Mouse (Mus musculus): ENCODE data around the gene Lce3a. TPM values are rescaled to one million over a fixed set of nuclear protein-coding genes. Genes with fewer than 3 reads are reported as not detected.
A peak's percentile ranks its signal among the peaks of the same experiment; 100 is the strongest.

Gene Lce3a
- not detected in 2 replicates for polyA plus RNA-seq (2016; fragmentation: Nextera tagmentation; extraction: Ambion mirVana)

DNA sequence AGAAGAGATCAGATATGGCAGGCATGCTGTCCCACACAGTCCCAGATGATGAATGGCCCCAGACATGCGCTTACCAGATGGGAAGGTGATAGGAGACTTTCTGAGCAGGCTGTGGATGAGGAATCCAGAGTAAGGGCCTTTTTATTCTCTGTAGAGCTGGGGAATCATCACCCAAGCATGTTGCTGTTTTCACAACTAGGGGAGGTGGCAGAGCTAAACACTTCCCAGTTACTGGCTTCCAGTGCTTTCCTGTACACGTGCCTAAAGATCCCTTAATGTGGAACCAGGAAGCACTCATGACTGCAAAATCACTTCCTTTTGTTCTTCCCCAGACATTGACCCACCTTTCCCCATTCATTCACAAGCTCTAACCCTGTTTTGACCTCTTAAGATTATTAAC lies at the start of gene Lce3a:
Gene Lce3a (minus strand): TSS at position 101 of the 400 bp plus-strand sequence.
- 85% methylated on average over 2 of the region's 2 CpGs for whole genome bisulfite sequencing
- Histone ChIP-seq H3K27me3 (no peaks in the 10 kb centered on the region), H3K4me3 (replicated peaks) (no peak within 1 kb of the TSS), H3K27ac (no peak within 1 kb of the TSS), H3K4me1 (no peaks in the 10 kb centered on the region), H3K4me2 (no peak within 1 kb of the TSS), H3K36me3 (replicated peaks) (no peaks in the 10 kb centered on the region), H3K9me3 (no peaks in the 10 kb centered on the region), H3K9ac (no peak within 1 kb of the TSS)
- no peak for ATAC-seq (ENCODE audit: low FRiP score)

GRCm38 (mm10) chr3:92966761-92967160 lies 40.7 kb upstream of the Lce3a start, which contains the start of gene Lce3e:
TSS of gene Lce3e (plus strand) at chr3:92967061.
- H3K4me2 ChIP-seq = no peak within 1 kb of the TSS
- no peak within 1 kb of the TSS for H3K27ac ChIP-seq
- no peaks in the 10 kb centered on the region for H3K27me3 ChIP-seq
- H3K36me3 ChIP-seq (replicated peaks) = no peaks in the 10 kb centered on the region
- H3K9ac ChIP-seq = no peak within 1 kb of the TSS
- H3K9me3 ChIP-seq = no peaks in the 10 kb centered on the region
- H3K4me1 ChIP-seq = no peaks in the 10 kb centered on the region
- ATAC-seq (ENCODE audit: low FRiP score) = no peak
- 95% methylated on average over 2 of the region's 2 CpGs for WGBS
- H3K4me3 ChIP-seq (replicated peaks) = no peak within 1 kb of the TSS

DNA sequence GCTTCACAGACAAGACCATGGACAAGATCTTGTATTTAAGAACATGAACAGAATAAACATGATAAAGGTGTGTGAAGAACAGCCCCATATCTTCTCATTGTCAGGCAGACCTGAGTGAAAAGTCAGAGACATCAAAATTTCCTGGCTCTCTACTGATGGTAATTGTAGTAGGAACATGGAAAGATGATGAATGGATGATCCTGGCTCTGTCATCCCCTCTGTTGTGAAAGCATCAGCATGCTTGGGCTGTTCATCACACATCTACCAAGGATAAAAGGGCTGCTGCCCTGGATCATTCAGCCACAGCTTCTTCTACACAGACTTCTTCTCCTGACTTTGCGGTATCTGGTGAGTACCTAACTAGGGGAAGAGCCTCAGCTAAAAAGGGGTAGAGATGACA lies 31.1 kb upstream of the Lce3a start, which contains the start of gene Lce3d:
Gene Lce3d (plus strand): TSS at position 301 of the 400 bp plus-strand sequence.
- no peak within 1 kb of the TSS for H3K4me2 ChIP-seq
- no peaks in the 10 kb centered on the region for H3K27me3 ChIP-seq
- 93% methylated on average over 1 of the region's 1 CpGs for WGBS
- H3K9me3 ChIP-seq = no peaks in the 10 kb centered on the region
- H3K36me3 ChIP-seq (replicated peaks) = no peaks in the 10 kb centered on the region
- H3K27ac ChIP-seq = no peak within 1 kb of the TSS
- H3K4me1 ChIP-seq = no peaks in the 10 kb centered on the region
- no peak within 1 kb of the TSS for H3K4me3 ChIP-seq (replicated peaks)
- no peak within 1 kb of the TSS for H3K9ac ChIP-seq
- no peak for ATAC-seq (ENCODE audit: low FRiP score)

- Histone ChIP-seq H3K9ac (no peak within 1 kb of the TSS), H3K27me3 (no peaks in the 10 kb centered on the region), H3K36me3 (replicated peaks) (no peaks in the 10 kb centered on the region), H3K4me3 (replicated peaks) (no peak within 1 kb of the TSS), H3K9me3 (no peaks in the 10 kb centered on the region), H3K4me1 (no peaks in the 10 kb centered on the region), H3K27ac (no peak within 1 kb of the TSS), H3K4me2 (no peak within 1 kb of the TSS)
- ATAC-seq (ENCODE audit: low FRiP score) = no peak
- WGBS = 96% methylated on average over 1 of the region's 1 CpGs
Observed at GRCm38 (mm10) chr3:92944186-92944585, 18.2 kb upstream of the Lce3a start, which contains the start of gene Lce3c. TSS of gene Lce3c (plus strand) at chr3:92944486.

DNA sequence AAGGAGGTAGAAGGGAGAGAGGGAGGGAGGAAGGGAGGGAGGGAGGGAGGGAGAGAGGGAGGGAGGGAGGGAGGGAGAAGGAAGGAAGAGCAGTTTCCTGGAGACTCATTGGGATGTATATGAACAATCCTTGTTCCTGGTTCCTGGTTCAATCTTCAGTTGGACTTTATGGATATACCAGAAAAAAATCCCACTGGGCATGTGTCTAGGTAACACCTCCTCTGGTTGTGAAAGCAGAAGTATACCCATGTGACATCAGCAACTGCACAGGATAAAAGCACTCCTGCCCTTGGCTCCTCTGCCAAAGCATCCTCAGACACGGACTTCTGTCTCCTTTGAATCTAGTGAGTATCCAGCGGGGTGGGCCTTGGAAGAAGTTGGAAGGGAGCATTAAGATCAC lies 6.6 kb upstream of the Lce3a start, which contains the start of gene Lce3b:
Gene Lce3b (plus strand): TSS at position 301 of the 400 bp plus-strand sequence.
- WGBS = 53% methylated on average over 2 of the region's 2 CpGs
- no peaks in the 10 kb centered on the region for H3K4me1 ChIP-seq
- ATAC-seq (ENCODE audit: low FRiP score) = no peak

GRCm38 (mm10) chr3:92920364-92920763 lies 5.7 kb downstream of the Lce3a start:
- H3K4me3 ChIP-seq (replicated peaks) = no peak overlapping the region
- H3K27ac ChIP-seq = no peak overlapping the region
- ATAC-seq (ENCODE audit: low FRiP score) = no peak

More for the DNA sequence above, 6.6 kb upstream of the Lce3a start, which contains the start of gene Lce3b:
- Histone ChIP-seq H3K4me2 (no peak within 1 kb of the TSS), H3K9me3 (no peaks in the 10 kb centered on the region), H3K27ac (no peak within 1 kb of the TSS), H3K9ac (no peak within 1 kb of the TSS), H3K36me3 (replicated peaks) (no peaks in the 10 kb centered on the region), H3K4me3 (replicated peaks) (no peak within 1 kb of the TSS), H3K27me3 (no peaks in the 10 kb centered on the region)

DNA sequence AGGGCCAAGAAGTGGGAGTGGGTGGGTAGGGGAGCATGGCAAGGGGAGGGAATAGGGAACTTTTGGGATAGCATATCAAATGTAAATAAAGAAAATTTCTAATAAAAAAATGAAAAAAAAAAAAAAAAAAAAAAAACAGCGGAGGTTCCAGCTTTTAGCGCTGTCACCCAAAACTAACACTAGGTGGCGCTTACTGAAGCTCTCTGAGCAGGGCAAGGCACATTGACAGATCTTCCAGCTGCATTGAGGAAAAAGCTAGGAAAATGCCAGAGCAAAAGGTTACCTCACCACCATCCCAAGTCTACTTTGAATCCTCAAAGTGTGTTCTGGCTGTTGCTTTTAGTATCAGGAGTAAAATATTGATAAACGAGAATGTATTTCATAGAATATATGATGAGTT lies 18.5 kb downstream of the Lce3a start:
- ATAC-seq (ENCODE audit: low FRiP score) = 0 out of 2 replicates have a peak, but pooled peaks have one; percentile 49
- WGBS = 35% methylated on average over 4 of the region's 4 CpGs

More at GRCm38 (mm10) chr3:92920364-92920763, 5.7 kb downstream of the Lce3a start:
- Histone ChIP-seq H3K4me1 (peaks cover 4% of the 10 kb centered on the region), H3K36me3 (replicated peaks) (no peaks in the 10 kb centered on the region), H3K9me3 (no peaks in the 10 kb centered on the region), H3K9ac (no peak overlapping the region), H3K27me3 (no peaks in the 10 kb centered on the region), H3K4me2 (no peak overlapping the region)
- WGBS = 66% methylated on average over 4 of the region's 4 CpGs

DNA sequence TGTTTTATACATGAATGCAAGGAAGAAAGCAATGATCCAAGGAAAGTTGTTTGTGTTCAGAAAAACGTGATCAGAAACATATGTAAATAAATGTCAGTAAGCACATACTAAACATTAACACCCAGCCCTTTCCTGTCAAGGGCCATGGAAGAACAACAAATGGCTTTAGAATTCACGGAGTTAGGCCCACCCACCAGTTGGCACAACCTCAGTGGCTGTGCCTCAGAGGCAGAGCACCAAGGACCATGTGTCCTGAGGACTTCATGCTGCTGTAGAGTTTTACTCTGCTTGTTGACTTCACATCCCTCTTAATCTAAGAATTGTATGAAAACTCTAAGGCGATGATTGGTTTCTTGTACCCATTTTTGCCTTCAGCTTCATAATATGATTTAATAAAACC lies 20.8 kb downstream of the Lce3a start:
- H3K27me3 ChIP-seq = no peaks in the 10 kb centered on the region
- ATAC-seq (ENCODE audit: low FRiP score) = no peak
- no peak overlapping the region for H3K4me3 ChIP-seq (replicated peaks)
- no peak overlapping the region for H3K4me2 ChIP-seq
- H3K27ac ChIP-seq = no peak overlapping the region
- no peaks in the 10 kb centered on the region for H3K9me3 ChIP-seq
- H3K9ac ChIP-seq = no peak overlapping the region
- no peaks in the 10 kb centered on the region for H3K4me1 ChIP-seq
- 57% methylated on average over 3 of the region's 3 CpGs for WGBS
- no peaks in the 10 kb centered on the region for H3K36me3 ChIP-seq (replicated peaks)

More for the DNA sequence above, 18.5 kb downstream of the Lce3a start:
- Histone ChIP-seq H3K36me3 (replicated peaks) (no peaks in the 10 kb centered on the region), H3K4me1 (no peaks in the 10 kb centered on the region), H3K4me3 (replicated peaks) (no peak overlapping the region), H3K9ac (no peak overlapping the region), H3K9me3 (no peaks in the 10 kb centered on the region), H3K27ac (no peak overlapping the region), H3K4me2 (no peak overlapping the region), H3K27me3 (no peaks in the 10 kb centered on the region)

DNA sequence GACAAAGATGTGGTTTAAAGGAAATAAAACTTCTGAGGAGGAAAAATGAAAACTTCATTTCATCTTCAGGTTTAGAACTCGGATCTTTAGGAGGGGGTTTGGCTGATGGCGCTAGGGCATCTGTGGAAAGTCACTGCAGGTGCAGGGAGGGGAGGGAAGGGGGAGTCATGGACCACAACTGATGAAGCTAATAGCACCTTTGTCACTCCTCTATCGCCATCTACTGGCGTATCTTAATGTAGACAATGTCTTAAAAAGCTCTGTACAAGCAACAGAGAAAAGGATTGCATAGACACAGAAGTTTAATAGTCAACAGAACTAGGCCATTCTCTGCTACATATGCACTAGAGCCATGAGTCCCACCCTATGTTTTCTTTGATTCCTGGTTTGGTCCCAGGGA lies 22.4 kb downstream of the Lce3a start:
- Histone ChIP-seq H3K9me3 (no peaks in the 10 kb centered on the region), H3K9ac (no peak overlapping the region), H3K4me1 (no peaks in the 10 kb centered on the region), H3K27ac (no peak overlapping the region), H3K36me3 (replicated peaks) (no peaks in the 10 kb centered on the region), H3K4me3 (replicated peaks) (no peak overlapping the region), H3K4me2 (no peak overlapping the region), H3K27me3 (no peaks in the 10 kb centered on the region)
- WGBS = 39% methylated on average over 4 of the region's 4 CpGs
- ATAC-seq (ENCODE audit: low FRiP score) = no peak

DNA sequence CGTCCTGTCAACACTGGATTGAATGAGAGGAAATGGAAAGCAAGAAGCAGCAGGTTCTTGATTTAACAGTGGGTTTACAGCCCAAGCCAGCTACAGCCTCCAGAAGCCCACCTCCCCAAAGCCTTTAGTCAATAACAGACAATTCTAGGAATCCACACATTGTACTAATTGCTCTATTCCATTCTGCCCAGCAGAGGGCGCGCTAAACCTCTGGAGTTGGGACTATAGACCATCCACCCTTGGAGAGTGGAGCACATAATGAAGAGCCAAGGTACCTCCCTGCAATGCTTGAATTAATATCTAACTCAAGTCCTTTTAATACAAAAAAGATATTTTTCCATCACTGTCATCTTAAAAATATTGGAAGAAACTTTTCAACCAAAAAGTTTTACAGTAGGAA lies 23.0 kb downstream of the Lce3a start:
- H3K4me1 ChIP-seq = no peaks in the 10 kb centered on the region
- H3K9ac ChIP-seq = no peak overlapping the region
- no peaks in the 10 kb centered on the region for H3K9me3 ChIP-seq
- no peaks in the 10 kb centered on the region for H3K27me3 ChIP-seq
- no peak overlapping the region for H3K4me3 ChIP-seq (replicated peaks)
- no peak overlapping the region for H3K4me2 ChIP-seq
- no peaks in the 10 kb centered on the region for H3K36me3 ChIP-seq (replicated peaks)
- ATAC-seq (ENCODE audit: low FRiP score) = no peak
- H3K27ac ChIP-seq = no peak overlapping the region
- WGBS = 30% methylated on average over 3 of the region's 3 CpGs

- Histone ChIP-seq H3K9ac (no peak overlapping the region), H3K9me3 (no peaks in the 10 kb centered on the region), H3K36me3 (replicated peaks) (no peaks in the 10 kb centered on the region), H3K4me3 (replicated peaks) (no peak overlapping the region), H3K4me2 (no peak overlapping the region), H3K27ac (no peak overlapping the region), H3K27me3 (no peaks in the 10 kb centered on the region), H3K4me1 (no peaks in the 10 kb centered on the region)
- 65% methylated on average over 1 of the region's 1 CpGs for WGBS
- no peak for ATAC-seq (ENCODE audit: low FRiP score)
Observed at GRCm38 (mm10) chr3:92894489-92894888, 31.5 kb downstream of the Lce3a start.

DNA sequence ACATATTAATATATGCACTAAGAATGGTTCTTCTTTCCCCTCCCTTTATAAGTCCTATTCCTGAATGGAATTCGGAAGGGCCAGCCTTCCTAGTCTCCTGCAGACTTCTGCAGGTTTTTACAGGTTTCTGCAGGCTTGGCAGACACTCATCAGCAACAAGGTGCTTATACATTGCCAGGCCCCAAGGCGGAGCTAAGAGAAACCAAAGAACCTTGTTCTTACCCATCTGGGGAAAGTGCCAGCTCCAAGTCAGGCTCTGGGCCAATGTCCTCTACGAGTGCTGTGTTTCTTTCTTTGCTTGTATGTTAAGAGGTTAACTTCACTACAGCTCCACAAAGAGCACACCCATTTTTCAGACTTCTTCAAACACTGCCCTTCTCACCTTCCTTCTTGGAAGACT lies 32.0 kb downstream of the Lce3a start:
- 79% methylated on average over 3 of the region's 3 CpGs for WGBS
- no peak overlapping the region for H3K4me3 ChIP-seq (replicated peaks)
- H3K9me3 ChIP-seq = no peaks in the 10 kb centered on the region
- no peak overlapping the region for H3K4me2 ChIP-seq
- ATAC-seq (ENCODE audit: low FRiP score) = no peak
- no peaks in the 10 kb centered on the region for H3K36me3 ChIP-seq (replicated peaks)
- H3K27me3 ChIP-seq = no peaks in the 10 kb centered on the region
- no peak overlapping the region for H3K9ac ChIP-seq
- H3K27ac ChIP-seq = no peak overlapping the region
- no peaks in the 10 kb centered on the region for H3K4me1 ChIP-seq
